Mouse (Mus musculus) right cerebral cortex, postnatal 14 days (tissue): ENCODE results near the gene Kif1c.
A peak's percentile ranks its signal among the peaks of the same experiment; 100 is the strongest.

ENCODE experiments used
- DNase-seq: peaks from one replicate; pipeline ENCODE4 v3.0.0; 2022

The Kif1c gene

GRCm38 (mm10) chr11:70699722-70700556 lies at the start of gene Kif1c, which contains the start of gene Inca1:
TSS of gene Kif1c (plus strand) at chr11:70700548.
TSS of gene Inca1 (minus strand) at chr11:70700155.
- DNase-seq = peak; percentile 95

- no peak for DNase-seq
These were observed 49.0 kb upstream of the Kif1c start for GRCm38 (mm10) chr11:70651391-70651790.

GRCm38 (mm10) chr11:70652029-70652883 lies 48.1 kb upstream of the Kif1c start:
- DNase-seq = no peak

- DNase-seq = no peak
These were observed 47.4 kb upstream of the Kif1c start for GRCm38 (mm10) chr11:70652884-70653344.

GRCm38 (mm10) chr11:70653345-70654197 lies 46.8 kb upstream of the Kif1c start:
- peak; percentile 63 for DNase-seq

GRCm38 (mm10) chr11:70654198-70654922 lies 46.0 kb upstream of the Kif1c start, which contains the start of gene Pfn1:
TSS of gene Pfn1 (minus strand) at chr11:70654644.
- peak; percentile 79 for DNase-seq

GRCm38 (mm10) chr11:70654923-70655570 lies 45.3 kb upstream of the Kif1c start:
- peak; percentile 78 for DNase-seq

GRCm38 (mm10) chr11:70655571-70656455 lies 44.5 kb upstream of the Kif1c start:
- DNase-seq = no peak

- DNase-seq = no peak
These were observed 43.9 kb upstream of the Kif1c start for GRCm38 (mm10) chr11:70656456-70656927.

- DNase-seq = no peak
These were observed 43.4 kb upstream of the Kif1c start, which contains the start of gene Eno3 for GRCm38 (mm10) chr11:70656964-70657363. TSS of gene Eno3 (plus strand) at chr11:70657202.

- no peak for DNase-seq
These were observed 42.8 kb upstream of the Kif1c start for GRCm38 (mm10) chr11:70657573-70657972.

GRCm38 (mm10) chr11:70657991-70658390 lies 42.4 kb upstream of the Kif1c start:
- no peak for DNase-seq

GRCm38 (mm10) chr11:70658521-70658920 lies 41.8 kb upstream of the Kif1c start:
- no peak for DNase-seq

- DNase-seq = no peak
These were observed 41.4 kb upstream of the Kif1c start for GRCm38 (mm10) chr11:70658942-70659341.

GRCm38 (mm10) chr11:70660571-70660970 lies 39.8 kb upstream of the Kif1c start:
- DNase-seq = no peak

- no peak for DNase-seq
These were observed 37.2 kb upstream of the Kif1c start for GRCm38 (mm10) chr11:70663101-70663500.

GRCm38 (mm10) chr11:70663957-70664356 lies 36.4 kb upstream of the Kif1c start:
- no peak for DNase-seq

- no peak for DNase-seq
These were observed 35.6 kb upstream of the Kif1c start for GRCm38 (mm10) chr11:70664741-70665140.

- no peak for DNase-seq
These were observed 33.7 kb upstream of the Kif1c start for GRCm38 (mm10) chr11:70666687-70667086.
